Mouse (Mus musculus): ENCODE results near the gene Gatad2a. TPM values are rescaled to one million over a fixed set of nuclear protein-coding genes. Genes with fewer than 3 reads are reported as not detected.
A peak's percentile ranks its signal among the peaks of the same experiment; 100 is the strongest.
"Not testable (repeated sequence)": the region's sequence is repeated elsewhere in the genome, so short reads cannot be mapped to it uniquely, and the experiment has no call there.

Gatad2a gene
- total RNA-seq, 2 experiments from 2014 or later: 30.7 TPM

DNA sequence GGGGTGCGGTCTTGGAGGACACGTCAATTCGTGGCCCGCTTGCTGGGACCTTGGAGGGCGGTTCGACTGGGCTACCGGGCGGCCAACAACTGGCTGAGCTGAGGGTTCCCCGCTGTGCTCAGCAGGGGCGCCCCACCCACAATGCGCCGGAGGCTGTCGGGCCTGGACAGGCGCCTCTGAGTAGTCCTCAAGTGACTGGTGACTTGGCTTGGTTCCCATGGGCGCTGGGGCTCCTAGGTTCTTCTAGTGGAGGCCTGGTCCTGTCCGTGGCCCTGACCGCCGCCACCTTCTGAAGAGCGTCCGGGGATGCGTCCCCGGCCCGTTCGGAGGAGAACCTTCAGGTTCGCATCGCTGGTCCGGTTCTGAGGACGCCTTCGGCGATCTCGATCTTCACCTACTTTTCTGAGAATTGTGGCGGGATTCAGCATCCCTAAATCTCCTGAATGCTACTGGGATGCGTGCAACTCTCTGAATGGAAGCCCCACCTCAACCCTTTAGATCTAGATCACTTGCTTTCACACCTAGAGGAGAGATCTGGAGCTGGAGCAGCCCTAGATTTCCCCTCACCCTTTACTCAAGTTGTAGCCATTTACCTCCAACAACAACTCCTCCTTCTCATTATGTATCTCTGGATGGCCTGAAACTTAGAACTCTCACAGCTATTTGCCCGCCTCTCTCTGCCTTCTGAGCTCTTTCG is 553 bp upstream of the Gatad2a start:
- no peak for DNase-seq (ENCODE audit: extremely low spot score in 1 of 2, low spot score in 1 of 2)

DNA sequence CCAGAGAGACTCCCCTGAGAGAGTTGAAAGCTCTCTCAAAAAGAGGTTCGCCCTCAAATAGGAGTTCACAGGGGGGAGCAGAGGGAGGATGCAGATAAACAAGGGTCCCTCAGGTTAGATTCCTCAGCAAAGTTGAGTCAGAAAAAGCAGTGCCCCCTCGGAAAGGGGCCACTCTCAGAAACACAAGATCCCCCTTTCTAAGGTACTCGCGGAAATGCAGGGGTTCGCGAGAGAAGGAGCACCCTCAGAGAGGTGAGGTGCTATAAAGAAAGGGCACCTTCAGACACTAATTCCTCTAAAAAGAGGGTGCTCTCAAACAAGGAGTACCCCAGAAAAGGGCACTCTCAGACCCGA is 785 bp downstream of the Gatad2a start:
- no peak for DNase-seq (ENCODE audit: extremely low spot score in 1 of 2, low spot score in 1 of 2)

GRCm38 (mm10) chr8:69988936-69989335 is 7.2 kb downstream of the Gatad2a start:
- DNase-seq (ENCODE audit: extremely low spot score in 1 of 2, low spot score in 1 of 2): not testable (repeated sequence)

DNA sequence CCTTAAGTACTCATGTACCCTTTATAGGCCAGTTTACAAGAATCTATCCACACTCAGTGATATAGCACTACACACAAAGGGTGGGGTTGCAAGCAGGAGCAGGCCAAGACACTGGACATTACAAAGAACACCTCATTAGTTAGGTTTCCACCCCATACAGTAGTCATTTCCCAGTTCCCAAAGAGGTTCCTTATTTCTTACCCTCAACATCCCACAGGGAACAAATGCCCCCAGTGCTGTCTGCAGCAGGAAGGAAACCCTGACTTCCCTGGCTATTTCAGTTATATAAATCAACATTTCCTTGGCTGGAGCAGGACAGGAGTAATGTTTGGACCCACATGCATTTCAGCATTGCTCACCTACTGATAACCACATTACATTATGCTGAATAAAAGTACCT is 8.4 kb downstream of the Gatad2a start:
- no peak for DNase-seq (ENCODE audit: extremely low spot score in 1 of 2, low spot score in 1 of 2)

GRCm38 (mm10) chr8:69984876-69985553 is 11.2 kb downstream of the Gatad2a start:
- DNase-seq (ENCODE audit: extremely low spot score in 1 of 2, low spot score in 1 of 2): no peak

GRCm38 (mm10) chr8:69978456-69978855 is 17.7 kb downstream of the Gatad2a start:
- DNase-seq (ENCODE audit: extremely low spot score in 1 of 2, low spot score in 1 of 2): no peak

DNA sequence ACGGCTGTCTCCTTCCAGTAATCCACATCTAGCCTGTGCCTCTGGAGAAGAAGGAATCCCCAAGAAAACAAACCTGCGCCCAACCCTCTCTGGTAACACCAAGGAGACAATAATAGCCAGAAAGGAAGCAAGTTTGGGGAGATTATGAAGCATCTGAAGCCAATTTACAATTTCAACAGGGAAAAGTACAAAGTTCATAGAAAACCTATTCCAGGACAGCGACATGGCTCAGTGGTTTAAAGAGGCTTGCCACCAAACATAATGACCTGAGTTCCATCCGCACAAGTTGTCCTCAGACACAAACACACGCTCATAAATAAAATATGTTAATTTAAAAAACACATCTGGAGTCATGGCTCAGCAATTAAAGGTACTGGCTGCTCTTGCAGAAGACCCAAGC is 21.4 kb downstream of the Gatad2a start:
- DNase-seq (ENCODE audit: extremely low spot score in 1 of 2, low spot score in 1 of 2): no peak

DNA sequence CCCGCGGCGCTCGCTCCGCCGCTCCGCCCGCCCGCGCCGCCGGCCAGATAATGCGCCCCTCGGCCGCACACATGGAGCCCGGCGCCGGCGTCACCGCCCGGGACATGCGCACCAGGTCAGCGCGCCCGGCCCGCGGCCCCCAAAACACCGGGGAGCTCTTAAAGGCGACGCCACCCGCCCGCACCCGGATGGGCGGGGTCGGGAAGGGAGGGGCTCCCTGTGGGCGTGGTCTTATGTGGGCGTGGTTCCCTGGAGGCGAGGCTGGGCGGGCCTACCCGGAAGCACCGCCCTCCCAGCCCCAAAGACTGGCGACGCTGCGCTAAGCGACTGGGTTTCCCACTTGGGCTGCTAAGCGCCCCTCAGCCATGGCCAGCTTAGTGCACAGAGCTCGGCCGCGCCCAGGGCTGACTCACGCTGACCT is 22.0 kb downstream of the Gatad2a start:
- DNase-seq (ENCODE audit: extremely low spot score in 1 of 2, low spot score in 1 of 2): peak; percentile 77 to 78

DNA sequence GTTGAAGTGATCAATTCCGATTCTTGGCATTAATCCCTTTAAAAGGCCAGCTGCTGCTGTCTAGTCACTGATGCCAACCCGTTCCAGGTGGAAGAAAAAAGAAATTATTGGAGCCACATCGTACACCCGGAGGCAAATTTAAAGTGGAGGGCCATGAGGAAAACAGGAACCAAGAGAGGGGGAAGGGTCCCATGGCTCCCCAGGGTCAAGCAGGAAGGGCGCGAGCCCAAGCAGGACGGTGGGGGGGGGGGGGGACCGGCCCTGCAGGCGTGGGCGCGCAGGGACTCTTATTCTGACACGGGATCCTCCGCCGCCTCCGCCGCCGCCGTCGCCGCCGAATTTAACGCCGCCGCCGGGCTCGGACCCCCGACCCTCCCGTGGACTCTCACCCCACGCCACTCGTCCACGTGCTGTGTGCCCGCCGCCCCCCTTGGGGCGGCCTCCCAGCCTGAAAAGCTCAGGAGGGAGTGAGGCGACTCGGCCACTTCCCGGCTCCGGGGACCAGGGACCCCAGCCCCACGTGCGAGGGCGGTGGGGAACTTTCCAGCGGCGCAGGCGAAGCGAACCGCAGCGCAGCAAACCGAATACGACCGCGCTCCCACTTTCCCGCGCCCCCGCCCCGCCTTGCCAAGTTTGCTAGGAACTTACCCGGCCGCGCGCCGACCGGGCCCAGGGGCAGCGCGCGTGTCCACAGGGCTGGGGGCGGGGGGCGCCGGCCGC is 22.6 kb downstream of the Gatad2a start:
- peak in 1 of 2 experiments; percentile 14 for DNase-seq (ENCODE audit: extremely low spot score in 1 of 2, low spot score in 1 of 2)

- DNase-seq (ENCODE audit: extremely low spot score in 1 of 2, low spot score in 1 of 2): no peak
Observed at GRCm38 (mm10) chr8:69973063-69973441, 23.1 kb downstream of the Gatad2a start.

DNA sequence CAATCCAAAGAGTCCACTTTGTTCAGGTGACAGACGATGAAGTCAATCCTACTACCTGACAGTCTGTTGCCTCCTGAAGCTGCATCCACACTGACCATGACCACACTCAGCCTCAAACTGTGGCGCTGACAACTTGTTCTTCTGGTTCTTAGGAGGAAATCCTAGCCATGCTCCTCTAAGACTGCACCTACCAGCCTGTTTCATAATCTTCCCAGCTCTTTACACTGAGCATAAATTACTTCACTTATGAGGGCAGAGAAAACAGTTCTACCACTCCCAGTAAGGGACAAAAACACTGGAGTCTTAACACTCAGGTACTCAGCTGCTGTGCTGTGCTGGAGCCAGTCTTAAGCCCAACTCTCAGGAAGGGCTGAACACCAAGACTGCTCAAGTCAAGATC is 25.3 kb downstream of the Gatad2a start:
- no peak for DNase-seq (ENCODE audit: extremely low spot score in 1 of 2, low spot score in 1 of 2)

DNA sequence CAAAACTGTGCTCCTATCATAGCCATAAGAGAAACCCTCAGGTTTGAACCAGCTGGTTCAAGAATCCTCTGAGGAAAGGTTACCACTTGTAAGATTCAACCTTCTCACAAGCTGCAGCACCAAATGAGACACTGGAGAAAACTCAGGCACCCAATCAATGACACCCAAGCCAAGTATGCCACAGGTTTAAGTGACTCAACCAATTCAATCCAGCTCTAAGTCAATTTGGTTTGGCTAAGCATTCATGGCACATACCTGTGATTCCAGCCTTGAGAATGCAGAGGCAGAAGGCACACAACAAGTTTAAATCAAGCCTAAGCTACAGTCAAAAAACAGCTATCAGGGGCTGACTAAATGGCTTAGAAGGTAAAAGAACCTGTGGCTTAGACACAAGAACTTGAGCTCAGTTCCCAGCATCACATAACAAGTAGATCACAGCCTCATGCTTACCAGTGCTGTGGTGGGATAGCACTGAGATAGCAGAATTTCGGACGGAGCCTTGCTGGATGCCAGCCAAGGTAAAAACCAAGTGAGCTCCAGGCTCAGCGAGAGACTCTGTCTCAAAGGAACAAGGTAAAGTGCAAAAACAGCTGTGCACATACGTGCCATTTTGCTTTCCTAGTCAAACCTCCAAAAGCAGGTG is 28.8 kb downstream of the Gatad2a start:
- no peak for DNase-seq (ENCODE audit: extremely low spot score in 1 of 2, low spot score in 1 of 2)

DNA sequence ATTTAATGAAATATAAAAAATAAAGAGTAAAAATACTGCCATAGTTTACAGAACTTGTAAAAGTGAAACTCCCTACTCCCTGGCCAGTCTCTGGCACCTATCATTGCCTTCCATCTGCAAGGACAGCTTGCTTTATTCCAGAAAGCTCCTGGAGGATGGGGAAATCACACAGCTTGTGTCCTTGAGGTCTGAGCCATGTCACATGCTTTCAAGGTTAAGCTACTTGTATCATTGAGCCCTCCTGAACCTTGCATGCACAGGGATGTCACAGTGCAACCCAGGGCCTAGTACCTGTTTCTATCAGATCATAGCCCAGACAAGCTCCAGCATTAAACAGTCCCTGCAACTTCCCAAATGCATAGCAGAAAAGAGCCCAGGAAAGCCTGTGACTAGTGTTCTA is 36.9 kb downstream of the Gatad2a start:
- DNase-seq (ENCODE audit: extremely low spot score in 1 of 2, low spot score in 1 of 2): no peak

DNA sequence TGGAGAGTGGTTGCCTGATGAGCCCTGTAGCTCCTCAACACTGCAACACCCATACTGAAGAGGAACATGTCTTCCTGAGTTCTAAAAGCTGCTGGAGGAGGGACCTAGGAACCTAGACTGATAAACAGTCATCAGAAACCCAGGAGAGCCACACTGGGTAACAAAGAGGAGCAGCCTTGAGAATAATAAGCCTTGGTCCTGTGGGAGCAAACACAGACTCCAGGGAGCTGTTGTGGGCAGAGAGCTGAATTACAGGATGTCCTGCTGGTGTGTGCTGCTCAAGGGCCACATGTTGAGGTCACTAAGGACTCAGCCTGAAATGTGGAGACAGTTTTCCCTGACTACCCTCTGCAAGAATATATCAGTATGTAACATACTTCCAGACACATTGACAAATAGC is 38.3 kb downstream of the Gatad2a start:
- DNase-seq (ENCODE audit: extremely low spot score in 1 of 2, low spot score in 1 of 2): no peak

DNA sequence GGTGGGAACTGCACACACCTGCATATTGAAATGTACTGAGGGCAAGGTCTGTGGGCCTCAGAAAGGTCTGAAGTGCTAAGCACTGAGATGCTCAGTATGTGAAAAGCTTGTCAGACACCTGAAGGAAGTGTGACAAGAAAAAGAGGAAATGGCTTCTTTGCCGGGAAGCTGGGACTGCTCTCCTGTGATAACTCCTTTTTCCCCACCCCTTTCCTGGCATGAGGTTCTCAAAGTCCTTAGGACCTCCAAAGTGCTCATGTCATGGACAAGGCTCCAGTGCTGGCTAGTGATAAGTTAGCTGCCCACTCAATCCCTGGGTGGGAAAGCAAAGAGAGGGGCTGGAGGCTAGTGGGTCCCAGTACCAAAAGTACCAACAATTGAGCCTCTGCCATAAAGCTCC is 38.8 kb downstream of the Gatad2a start:
- DNase-seq (ENCODE audit: extremely low spot score in 1 of 2, low spot score in 1 of 2): no peak

DNA sequence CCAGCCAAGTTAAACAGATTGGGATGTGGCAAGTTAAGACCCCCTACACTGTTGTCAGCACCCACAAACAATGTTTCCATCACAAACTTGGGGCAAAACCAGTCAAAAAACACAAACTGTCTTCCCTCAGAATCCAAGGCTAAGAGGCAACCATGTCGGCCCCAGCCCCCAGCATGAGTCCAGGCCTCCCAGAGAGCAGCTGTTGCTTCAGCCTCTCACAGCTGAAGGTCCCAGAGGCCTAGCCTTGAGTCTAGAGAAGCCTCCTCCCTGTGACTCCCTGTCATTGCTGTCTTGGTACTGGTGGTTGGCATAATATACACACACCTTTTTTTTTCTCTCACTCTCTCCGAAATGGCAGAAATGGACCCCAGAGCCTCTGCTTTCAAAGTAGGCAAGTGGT is 39.5 kb downstream of the Gatad2a start:
- DNase-seq (ENCODE audit: extremely low spot score in 1 of 2, low spot score in 1 of 2): no peak

DNA sequence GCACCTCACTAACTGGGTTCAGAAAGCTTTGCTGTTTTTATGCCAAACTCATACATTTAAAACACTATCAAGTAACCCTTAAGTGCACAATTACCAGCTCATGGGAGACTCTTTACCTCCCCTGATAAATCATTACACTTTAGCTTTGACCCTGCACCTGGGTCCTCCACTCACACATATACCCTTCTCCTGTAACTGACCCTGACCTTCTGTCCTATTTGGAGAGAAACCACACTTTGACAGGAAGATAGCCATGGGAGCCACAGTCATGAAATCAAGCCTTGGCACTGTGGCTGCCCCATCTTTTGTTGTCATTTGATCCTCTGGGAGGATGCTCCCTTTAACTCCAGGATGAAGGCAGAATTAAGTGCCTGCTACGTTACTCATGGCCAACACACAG is 41.5 kb downstream of the Gatad2a start:
- DNase-seq (ENCODE audit: extremely low spot score in 1 of 2, low spot score in 1 of 2): no peak

DNA sequence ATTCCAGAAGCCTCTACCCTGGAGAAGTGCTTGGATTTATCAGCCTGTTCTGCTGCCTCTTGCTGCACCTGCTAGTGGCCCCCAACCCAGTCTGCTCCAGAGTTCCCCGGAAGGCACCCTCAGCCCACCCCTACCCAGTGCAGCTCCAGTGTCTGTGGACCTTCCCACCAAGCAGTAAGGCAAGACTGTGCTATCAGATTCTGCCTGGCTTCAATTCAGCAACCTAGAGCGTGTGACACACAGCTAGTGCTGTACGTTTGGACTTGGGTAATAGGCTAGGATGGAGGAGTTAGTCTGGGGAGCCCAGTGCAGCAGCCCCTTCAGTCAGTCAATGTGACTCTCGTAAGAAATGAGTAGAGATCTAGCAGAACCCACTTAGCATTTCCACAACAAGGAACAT is 42.0 kb downstream of the Gatad2a start:
- DNase-seq (ENCODE audit: extremely low spot score in 1 of 2, low spot score in 1 of 2): no peak

- DNase-seq (ENCODE audit: extremely low spot score in 1 of 2, low spot score in 1 of 2): no peak
Observed at GRCm38 (mm10) chr8:69950300-69950699, 45.9 kb downstream of the Gatad2a start.

DNA sequence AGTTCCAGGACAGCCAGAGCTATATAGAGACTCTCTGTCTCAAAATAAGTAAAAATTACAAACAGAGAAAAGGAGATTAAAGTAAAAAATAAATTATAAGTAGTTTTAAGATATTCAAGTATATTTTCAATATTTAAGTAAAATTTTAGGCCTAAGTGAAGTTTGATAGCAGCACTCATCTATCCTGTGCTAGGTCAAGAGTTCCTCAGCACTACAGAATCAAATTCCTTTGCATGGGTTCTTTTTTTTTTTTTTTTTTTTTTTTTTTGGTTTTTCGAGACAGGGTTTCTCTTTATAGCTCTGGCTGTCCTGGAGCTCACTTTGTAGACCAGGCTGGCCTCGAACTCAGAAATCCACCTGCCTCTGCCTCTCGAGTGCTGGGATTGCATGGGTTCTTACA is 53.7 kb downstream of the Gatad2a start:
- DNase-seq (ENCODE audit: extremely low spot score in 1 of 2, low spot score in 1 of 2): not testable (repeated sequence)

DNA sequence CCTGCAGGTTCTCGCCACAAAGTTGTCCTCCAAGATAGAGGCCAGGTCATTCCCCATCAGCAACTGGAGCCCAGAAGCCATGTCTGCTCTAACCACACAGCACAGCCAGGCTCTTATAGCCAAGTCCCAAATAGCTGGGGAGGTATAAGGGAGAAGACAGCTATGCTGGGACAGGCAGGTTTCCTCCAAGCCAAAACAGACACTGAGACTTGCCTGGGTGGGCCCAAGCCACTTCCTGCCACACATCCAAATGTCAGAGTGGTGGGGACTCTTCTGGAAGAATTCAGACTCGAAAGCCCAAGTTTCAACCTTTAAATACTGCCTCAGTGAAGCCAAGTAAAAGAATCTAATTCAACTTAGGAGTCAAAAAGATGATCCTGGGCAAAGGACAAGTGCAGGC is 55.8 kb downstream of the Gatad2a start:
- DNase-seq (ENCODE audit: extremely low spot score in 1 of 2, low spot score in 1 of 2): no peak

Data from layer of hippocampus, postnatal 25 days (tissue).